Mouse (Mus musculus) liver, embryonic 14.5 days (tissue): ENCODE measurements around the gene Mogat2. TPM values are rescaled to one million over a fixed set of nuclear protein-coding genes. Genes with fewer than 3 reads are reported as not detected.

Experiments
- ATAC-seq: fragments of 200-750 bp; cut with Nextera tagmentation; 2 replicates; pipeline ENCODE4 v1.8.0; 2017; ENCODE audit warnings: moderate number of reproducible peaks, mild to moderate bottlenecking, moderate library complexity; ENCODE audit not compliant: insufficient read depth
- DNase-seq, 3 experiments: peaks; one replicate each; pipeline ENCODE4 v3.0.0-alpha.2; 2012 to 2013; ENCODE audit warnings: low read depth in 3 of 3, low spot score in 3 of 3
- H3K27ac ChIP-seq: fragments of 300-500 bp; sonication (generic); 2 replicates; pipeline ENCODE4 v1.5.1; 2014; ENCODE audit warnings: moderate library complexity, mild to moderate bottlenecking, control low read depth, inconsistent platforms
- H3K27me3 ChIP-seq: fragments of 300-500 bp; sonication (generic); 2 replicates; pipeline ENCODE4 v1.6.1; 2014; ENCODE audit warnings: mild to moderate bottlenecking, low read length, moderate library complexity; ENCODE audit not compliant: control insufficient read depth, insufficient read depth
- H3K36me3 ChIP-seq: fragments of 300-500 bp; sonication (generic); replicated peaks from 2 replicates; pipeline ENCODE4 v1.6.1; 2014; ENCODE audit warnings: low read depth; ENCODE audit not compliant: control insufficient read depth, insufficient read depth
- H3K4me1 ChIP-seq, 2 experiments: fragments of 200-500 bp in 1 of 2; fragments of 300-500 bp in 1 of 2; sonication (generic) in 1 of 2; replicated peaks; 2 replicates each; pipeline ENCODE4 v1.6.1; 2012 to 2014; ENCODE audit warnings: antibody characterized with exemption in 1 of 2, inconsistent platforms in 1 of 2, low read length in 1 of 2; ENCODE audit not compliant: control insufficient read depth in 2 of 2, insufficient read depth in 2 of 2
- H3K4me2 ChIP-seq: fragments of 300-500 bp; sonication (generic); 2 replicates; pipeline ENCODE4 v1.6.1; 2014; ENCODE audit warnings: low read depth, mild to moderate bottlenecking, control low read depth, moderate library complexity
- H3K4me3 ChIP-seq, 2 experiments: fragments of 200-500 bp in 1 of 2; fragments of 300-500 bp in 1 of 2; sonication (generic) in 1 of 2; 2 replicates each; pipeline ENCODE4 v1.5.1; 2012 to 2014; ENCODE audit warnings: low read depth in 2 of 2, low read length in 2 of 2, mild to moderate bottlenecking in 2 of 2, control low read depth in 1 of 2, inconsistent platforms in 1 of 2, moderate library complexity in 1 of 2; ENCODE audit not compliant: insufficient read depth in 1 of 2
- H3K9ac ChIP-seq: fragments of 300-500 bp; sonication (generic); replicated peaks from 2 replicates; pipeline ENCODE4 v1.6.1; 2014; ENCODE audit warnings: mild to moderate bottlenecking, control low read depth, moderate library complexity
- H3K9me3 ChIP-seq: fragments of 300-500 bp; sonication (generic); 2 replicates; pipeline ENCODE4 v1.6.1; 2016; ENCODE audit warnings: low read length, mixed read lengths; ENCODE audit not compliant: control insufficient read depth
- CTCF ChIP-seq: IDR thresholded peaks from 2 replicates; pipeline ENCODE4 v1.5.1; 2016; ENCODE audit warnings: antibody characterized with exemption, low read depth, control low read depth
- EP300 ChIP-seq: IDR thresholded peaks from 2 replicates; pipeline ENCODE4 v1.6.1; 2016; ENCODE audit warnings: antibody characterized with exemption, low read depth
- WGBS: fragments of 180-500 bp; shearing (Covaris S2); extraction: QIAGEN DNeasy Blood & Tissue Kit; methylation state at CpG from one replicate; pipeline ENCODE4 v1.1.7; 2014; ENCODE audit not compliant: insufficient replicate concordance; 5-methylcytosine and 5-hydroxymethylcytosine counted together
- polyA plus RNA-seq, 2 experiments: library from polyadenylated mRNA; depleted of rRNA in 1 of 2; stranded (reverse) in 1 of 2; unstranded in 1 of 2; fragments of >200 nt; fragmentation: Nextera tagmentation in 1 of 2; extraction: Ambion mirVana in 1 of 2; gene quantifications; 2 replicates each; pipeline versions ENCODE4 v1.2.1 to v1.2.3; 2012 to 2014

Mogat2 gene
- polyA plus RNA-seq (2012; rRNA removed) (13.5 and 15.4 TPM in 2 replicates), polyA plus RNA-seq (2014; fragmentation: Nextera tagmentation; extraction: Ambion mirVana) (30.3 and 32.9 TPM in 2 replicates)

- no peaks in the 10 kb centered on the region for H3K36me3 ChIP-seq
- no peak for TF ChIP-seq CTCF
- TF ChIP-seq EP300 = no peak
- peaks cover 0 to 7% of the 10 kb centered on the region in 2 experiments; a peak in 2 of 4 replicates for H3K4me1 ChIP-seq
- H3K9ac ChIP-seq = 0 out of 2 replicates have a peak within 1 kb of the TSS, but pooled peaks have one; percentile 15
- no peak within 1 kb of the TSS for H3K27ac ChIP-seq
- DNase-seq (no peak), ATAC-seq (peak; percentile 81)
- peak within 1 kb of the TSS; percentile 39 for H3K4me2 ChIP-seq
- H3K9me3 ChIP-seq = no peaks in the 10 kb centered on the region
- WGBS = 1% methylated on average over 13 of the region's 13 CpGs
- peak within 1 kb of the TSS; percentile 42 to 44 for H3K4me3 ChIP-seq
- H3K27me3 ChIP-seq = peaks cover 3% of the 10 kb centered on the region
These were observed at the start of gene Mogat2 for GRCm38 (mm10) chr7:99238417-99238816. TSS of gene Mogat2 (minus strand) at chr7:99238619.

- Histone ChIP-seq H3K9ac (no peak overlapping the region), H3K27ac (no peak overlapping the region), H3K4me3 (no peak overlapping the region), H3K36me3 (no peaks in the 10 kb centered on the region), H3K27me3 (no peaks in the 10 kb centered on the region), H3K9me3 (no peaks in the 10 kb centered on the region), H3K4me2 (no peak overlapping the region), H3K4me1 (no peaks in the 10 kb centered on the region)
- no peak for ATAC-seq
- DNase-seq = no peak
- WGBS = 50% methylated on average over 3 of the region's 3 CpGs
- TF ChIP-seq EP300 (no peak), CTCF (no peak)
These were observed 48.9 kb upstream of the Mogat2 start for GRCm38 (mm10) chr7:99287287-99287686.

- WGBS = 67% methylated on average over 8 of the region's 8 CpGs
- Histone ChIP-seq H3K27ac (no peak overlapping the region), H3K36me3 (no peaks in the 10 kb centered on the region), H3K4me1 (no peaks in the 10 kb centered on the region), H3K4me3 (no peak overlapping the region), H3K4me2 (no peak overlapping the region), H3K9ac (no peak overlapping the region), H3K9me3 (no peaks in the 10 kb centered on the region), H3K27me3 (no peaks in the 10 kb centered on the region)
- ATAC-seq = no peak
- TF ChIP-seq EP300 = no peak
- no peak for TF ChIP-seq CTCF
- no peak for DNase-seq
These were observed 41.2 kb upstream of the Mogat2 start for GRCm38 (mm10) chr7:99279586-99279985.

- Histone ChIP-seq H3K36me3 (no peaks in the 10 kb centered on the region), H3K4me1 (no peaks in the 10 kb centered on the region), H3K4me3 (no peak overlapping the region), H3K27me3 (no peaks in the 10 kb centered on the region), H3K9me3 (no peaks in the 10 kb centered on the region), H3K27ac (no peak overlapping the region), H3K9ac (no peak overlapping the region), H3K4me2 (no peak overlapping the region)
- ATAC-seq = no peak
- TF ChIP-seq EP300 (no peak), CTCF (no peak)
- no peak for DNase-seq
- WGBS = 60% methylated on average over 8 of the region's 8 CpGs
These were observed 39.9 kb upstream of the Mogat2 start for GRCm38 (mm10) chr7:99278309-99278708.

- no peaks in the 10 kb centered on the region for H3K9me3 ChIP-seq
- TF ChIP-seq EP300 (no peak), CTCF (no peak)
- no peak overlapping the region for H3K4me2 ChIP-seq
- no peak overlapping the region for H3K9ac ChIP-seq
- H3K4me1 ChIP-seq = no peaks in the 10 kb centered on the region
- ATAC-seq (no peak), DNase-seq (no peak)
- no peak overlapping the region for H3K27ac ChIP-seq
- H3K4me3 ChIP-seq = no peak overlapping the region
- H3K27me3 ChIP-seq = peaks cover 1% of the 10 kb centered on the region; the same call in 1 of the 2 replicates
- H3K36me3 ChIP-seq = no peaks in the 10 kb centered on the region
- WGBS = 37% methylated on average over 1 of the region's 1 CpGs
These were observed 38.3 kb upstream of the Mogat2 start for GRCm38 (mm10) chr7:99276679-99277078.
